Mouse (Mus musculus) liver, postnatal 0 days (tissue): ENCODE results near the gene Serpina12. TPM values are rescaled to one million over a fixed set of nuclear protein-coding genes. Genes with fewer than 3 reads are reported as not detected.
A peak's percentile ranks its signal among the peaks of the same experiment; 100 is the strongest.

Source experiments
- ATAC-seq: fragments of 200-750 bp; cut with Nextera tagmentation; 2 replicates; pipeline ENCODE4 v1.8.0; 2017; ENCODE audit warnings: mild to moderate bottlenecking, moderate library complexity
- DNase-seq: peaks from one replicate; pipeline ENCODE4 v3.0.0-alpha.2; 2016
- H3K27ac ChIP-seq: fragments of 300-500 bp; sonication (generic); 2 replicates; pipeline ENCODE4 v1.5.1; 2014; ENCODE audit warnings: antibody characterized with exemption, moderate library complexity, mild to moderate bottlenecking, low read depth
- H3K27me3 ChIP-seq: fragments of 300-500 bp; sonication (generic); 2 replicates; pipeline ENCODE4 v1.6.1; 2014; ENCODE audit warnings: low read length, control low read depth, mixed read lengths; ENCODE audit not compliant: insufficient read depth
- H3K36me3 ChIP-seq: fragments of 300-500 bp; sonication (generic); replicated peaks from 2 replicates; pipeline ENCODE4 v1.6.1; 2014; ENCODE audit warnings: mild to moderate bottlenecking, control low read depth, low read length, moderate library complexity, mixed read lengths; ENCODE audit not compliant: insufficient read depth
- H3K4me1 ChIP-seq: fragments of 300-500 bp; sonication (generic); 2 replicates; pipeline ENCODE4 v1.6.1; 2014; ENCODE audit warnings: antibody characterized with exemption, mild to moderate bottlenecking, control low read depth; ENCODE audit not compliant: insufficient read depth
- H3K4me2 ChIP-seq: fragments of 300-500 bp; sonication (generic); 2 replicates; pipeline ENCODE4 v1.6.1; 2014; ENCODE audit warnings: low read depth, mild to moderate bottlenecking, low read length, moderate library complexity, mixed read lengths
- H3K4me3 ChIP-seq: fragments of 300-500 bp; sonication (generic); 2 replicates; pipeline ENCODE4 v1.5.1; 2014; ENCODE audit warnings: low read depth, low read length
- H3K9ac ChIP-seq: fragments of 300-500 bp; sonication (generic); replicated peaks from 2 replicates; pipeline ENCODE4 v1.6.1; 2014; ENCODE audit warnings: mild to moderate bottlenecking, moderate library complexity
- H3K9me3 ChIP-seq: fragments of 300-500 bp; sonication (generic); 2 replicates; pipeline ENCODE4 v1.6.1; 2016; ENCODE audit warnings: mild to moderate bottlenecking, control low read depth, low read length, mixed read lengths
- CTCF ChIP-seq: sonication (generic); IDR thresholded peaks from 2 replicates; pipeline ENCODE4 v1.5.1; 2016; ENCODE audit warnings: antibody characterized with exemption, low read depth
- EP300 ChIP-seq: IDR thresholded peaks from 2 replicates; pipeline ENCODE4 v1.6.1; 2016; ENCODE audit warnings: antibody characterized with exemption, low read depth, mild to moderate bottlenecking
- WGBS: fragments of 180-500 bp; shearing (Covaris S2); extraction: QIAGEN DNeasy Blood & Tissue Kit; methylation state at CpG from one replicate; pipeline ENCODE4 v1.1.7; 2014; ENCODE audit not compliant: insufficient replicate concordance; 5-methylcytosine and 5-hydroxymethylcytosine counted together
- polyA plus RNA-seq: library from polyadenylated mRNA; unstranded; fragments of >200 nt; fragmentation: Nextera tagmentation; extraction: Ambion mirVana; gene quantifications from 2 replicates; pipeline ENCODE4 v1.2.1, GENCODE M21; 2015

Serpina12 gene
- polyA plus RNA-seq, 1 experiment from 2014 or later, result 0.13 TPM

GRCm38 (mm10) chr12:104055755-104056154 lies 11.5 kb upstream of the Serpina12 start:
- no peaks in the 10 kb centered on the region for H3K36me3 ChIP-seq
- H3K4me2 ChIP-seq, result no peak overlapping the region
- no peak for ATAC-seq
- no peaks in the 10 kb centered on the region for H3K27me3 ChIP-seq
- 76% methylated on average over 8 of the region's 8 CpGs for WGBS
- DNase-seq, result no peak
- no peak overlapping the region for H3K9ac ChIP-seq
- H3K4me3 ChIP-seq, result no peak overlapping the region
- no peak overlapping the region for H3K27ac ChIP-seq
- no peaks in the 10 kb centered on the region for H3K4me1 ChIP-seq
- TF ChIP-seq CTCF (no peak), EP300 (no peak)
- no peaks in the 10 kb centered on the region for H3K9me3 ChIP-seq

DNA sequence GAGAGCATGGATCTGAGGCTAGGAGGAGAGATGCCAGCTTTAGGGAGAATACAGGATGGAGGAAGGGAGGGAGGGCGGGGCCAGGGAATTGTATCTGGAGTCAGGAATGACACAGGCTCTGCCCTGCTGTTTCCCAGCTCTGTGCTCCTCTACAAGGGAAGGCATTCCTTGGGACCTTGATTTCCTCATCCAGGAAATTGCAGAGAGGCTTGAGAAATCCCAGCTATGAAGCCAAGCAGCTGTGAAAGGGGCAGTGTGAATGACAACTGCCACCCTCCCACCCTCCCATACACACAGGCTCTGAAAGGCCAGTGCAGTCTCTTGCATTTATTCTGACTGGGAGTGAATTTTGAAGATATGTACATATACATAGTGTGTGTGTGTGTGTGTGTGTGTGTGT lies 9.8 kb upstream of the Serpina12 start:
- Histone ChIP-seq H3K36me3 (no peaks in the 10 kb centered on the region), H3K4me3 (no peak overlapping the region), H3K4me2 (no peak overlapping the region), H3K4me1 (no peaks in the 10 kb centered on the region), H3K9ac (no peak overlapping the region), H3K27ac (no peak overlapping the region), H3K9me3 (no peaks in the 10 kb centered on the region), H3K27me3 (no peaks in the 10 kb centered on the region)
- DNase-seq, result no peak
- ATAC-seq, result no peak
- TF ChIP-seq CTCF (no peak), EP300 (no peak)
- 33% methylated on average over 1 of the region's 1 CpGs for WGBS

DNA sequence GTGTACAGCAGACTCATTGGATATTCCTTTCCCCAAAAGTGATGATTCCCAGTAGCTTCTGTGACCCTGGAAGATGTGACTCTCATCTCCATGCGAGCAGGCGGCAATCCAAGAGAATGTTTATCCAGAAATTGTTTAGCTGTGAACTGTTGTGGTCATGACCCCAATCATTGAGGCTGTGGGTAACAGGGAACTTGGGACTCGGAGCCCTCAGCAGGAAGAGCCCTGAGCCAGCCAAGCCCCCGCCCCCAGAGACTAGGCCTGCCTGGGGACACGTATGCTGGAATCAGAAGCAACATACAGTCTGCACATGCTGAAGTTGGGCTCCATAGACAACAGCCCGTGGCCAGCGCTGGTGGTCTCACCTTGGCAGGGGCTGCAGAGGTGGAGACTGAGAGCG lies 1.5 kb upstream of the Serpina12 start:
- TF ChIP-seq EP300 (no peak), CTCF (no peak)
- Histone ChIP-seq H3K4me2 (no peak overlapping the region), H3K27me3 (no peaks in the 10 kb centered on the region), H3K4me1 (peaks cover 7% of the 10 kb centered on the region; the same call in 1 of the 2 replicates), H3K9ac (no peak overlapping the region), H3K36me3 (no peaks in the 10 kb centered on the region), H3K27ac (no peak overlapping the region), H3K4me3 (no peak overlapping the region), H3K9me3 (no peaks in the 10 kb centered on the region)
- no peak for DNase-seq
- 69% methylated on average over 8 of the region's 8 CpGs for WGBS
- ATAC-seq, result no peak

DNA sequence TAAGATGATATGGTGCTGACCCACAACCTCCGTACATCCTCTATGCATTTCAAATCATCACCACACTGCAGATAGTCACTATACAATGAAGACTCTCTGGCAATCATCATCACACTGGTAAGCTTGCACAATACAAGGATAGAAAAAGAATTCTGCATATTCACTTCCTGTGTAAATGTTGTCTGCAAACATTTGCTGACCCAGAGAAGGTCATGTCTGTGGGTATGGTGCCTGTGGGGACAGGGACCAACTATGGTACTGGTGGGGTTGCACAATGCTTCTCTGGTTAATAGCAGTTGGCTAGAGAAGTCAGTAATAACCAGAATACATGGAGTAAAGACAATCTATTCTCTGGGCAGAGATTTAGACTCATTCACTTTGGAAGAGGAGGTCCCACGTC lies 1.5 kb downstream of the Serpina12 start:
- DNase-seq (no peak), ATAC-seq (peak; percentile 82)
- no peaks in the 10 kb centered on the region for H3K36me3 ChIP-seq
- H3K4me3 ChIP-seq, result no peak overlapping the region
- TF ChIP-seq EP300 (no peak), CTCF (no peak)
- H3K27ac ChIP-seq, result no peak overlapping the region
- H3K4me1 ChIP-seq, result peaks cover 7% of the 10 kb centered on the region; the same call in 1 of the 2 replicates
- H3K4me2 ChIP-seq, result no peak overlapping the region
- H3K9me3 ChIP-seq, result no peaks in the 10 kb centered on the region
- no peak overlapping the region for H3K9ac ChIP-seq
- no peaks in the 10 kb centered on the region for H3K27me3 ChIP-seq
- WGBS, result 66% methylated on average over 2 of the region's 2 CpGs

DNA sequence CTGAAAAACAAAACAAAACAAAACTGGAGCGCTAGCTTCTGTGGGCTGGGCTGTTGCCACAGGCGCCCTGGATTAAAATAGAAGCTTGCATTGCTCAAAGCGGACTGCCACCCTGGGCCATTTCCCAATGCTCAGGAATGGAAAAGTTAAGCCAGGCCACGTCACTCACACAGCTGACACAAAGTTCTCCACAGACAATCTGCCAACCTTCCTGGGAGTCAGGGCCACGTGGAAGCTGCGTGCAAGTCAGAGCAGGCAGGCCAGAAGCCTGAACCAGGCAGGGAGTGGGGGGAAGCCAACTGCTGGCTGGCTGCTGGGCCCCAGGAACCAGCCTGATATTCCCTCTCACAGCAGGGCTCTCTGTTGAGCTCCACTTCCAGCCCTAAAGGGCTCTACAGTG lies 2.8 kb downstream of the Serpina12 start:
- H3K9me3 ChIP-seq, result no peaks in the 10 kb centered on the region
- no peak overlapping the region for H3K4me3 ChIP-seq
- H3K27ac ChIP-seq, result peak overlapping the region; percentile 68; the same call in 1 of the 2 replicates
- 63% methylated on average over 6 of the region's 6 CpGs for WGBS
- no peaks in the 10 kb centered on the region for H3K36me3 ChIP-seq
- TF ChIP-seq CTCF, result no peak
- TF ChIP-seq EP300, result no peak
- no peaks in the 10 kb centered on the region for H3K27me3 ChIP-seq
- DNase-seq, result peak; percentile 50
- ATAC-seq, result peak; percentile 81
- no peak overlapping the region for H3K9ac ChIP-seq
- peaks cover 7% of the 10 kb centered on the region; the same call in 1 of the 2 replicates for H3K4me1 ChIP-seq
- H3K4me2 ChIP-seq, result no peak overlapping the region

DNA sequence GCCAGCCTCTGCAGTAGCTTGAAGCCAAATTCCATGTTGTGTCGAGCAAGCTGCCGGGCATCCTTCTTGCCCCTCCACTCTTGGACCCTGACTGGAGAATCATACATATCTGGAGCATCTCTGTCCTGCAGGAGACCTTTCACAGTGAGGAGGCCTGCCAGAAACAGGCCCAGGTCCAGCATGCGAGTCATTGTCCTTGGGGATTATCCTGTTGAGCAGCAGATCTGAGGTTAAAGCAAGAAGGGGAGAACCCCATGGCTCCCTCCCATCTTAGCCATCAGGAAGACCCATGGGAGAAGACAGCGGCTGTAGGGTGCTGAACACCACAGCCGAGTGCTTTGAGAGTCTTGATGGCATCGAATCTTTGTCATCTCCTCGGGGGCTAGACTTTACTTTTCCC lies 6.1 kb downstream of the Serpina12 start:
- Histone ChIP-seq H3K4me2 (no peak overlapping the region), H3K4me1 (peaks cover 9% of the 10 kb centered on the region), H3K9ac (no peak overlapping the region), H3K27me3 (no peaks in the 10 kb centered on the region), H3K4me3 (no peak overlapping the region), H3K36me3 (no peaks in the 10 kb centered on the region), H3K27ac (no peak overlapping the region), H3K9me3 (no peaks in the 10 kb centered on the region)
- ATAC-seq, result no peak
- TF ChIP-seq CTCF (no peak), EP300 (no peak)
- 80% methylated on average over 7 of the region's 7 CpGs for WGBS
- no peak for DNase-seq

DNA sequence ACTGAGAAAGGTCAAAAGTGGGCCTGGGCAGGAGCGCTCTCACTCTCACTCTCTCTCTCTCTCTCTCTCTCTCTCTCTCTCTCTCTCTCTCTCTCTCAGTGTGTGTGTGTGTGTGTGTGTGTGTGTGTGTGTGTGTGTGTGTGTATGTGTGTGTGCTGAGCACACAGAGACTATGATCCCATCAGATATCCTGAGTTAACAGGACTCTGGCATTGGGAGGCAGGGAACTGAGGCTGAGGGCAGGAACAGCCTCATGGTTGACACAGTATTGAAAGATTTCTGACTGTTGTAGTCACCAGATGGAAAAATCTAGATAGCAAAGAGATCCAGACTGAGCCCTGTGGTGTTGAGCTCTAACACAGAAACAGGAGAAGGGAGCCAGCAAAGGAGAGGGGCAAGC lies 10.5 kb downstream of the Serpina12 start:
- H3K4me2 ChIP-seq, result no peak overlapping the region
- H3K4me1 ChIP-seq, result peaks cover 3% of the 10 kb centered on the region; the same call in 1 of the 2 replicates
- WGBS, result 75% methylated on average over 1 of the region's 1 CpGs
- H3K9ac ChIP-seq, result no peak overlapping the region
- no peaks in the 10 kb centered on the region for H3K27me3 ChIP-seq
- H3K36me3 ChIP-seq, result no peaks in the 10 kb centered on the region
- DNase-seq, result no peak
- ATAC-seq, result peak; percentile 90
- no peaks in the 10 kb centered on the region for H3K9me3 ChIP-seq
- no peak for TF ChIP-seq CTCF
- TF ChIP-seq EP300, result no peak
- H3K27ac ChIP-seq, result peak overlapping the region; percentile 77
- H3K4me3 ChIP-seq, result no peak overlapping the region
